Mouse (Mus musculus) CH12.LX (cell line): ENCODE results near the gene Tpra1. TPM values are rescaled to one million over a fixed set of nuclear protein-coding genes. Genes with fewer than 3 reads are reported as not detected.

ENCODE experiments used
- DNase-seq: peaks from one replicate; pipeline ENCODE4 v3.0.0-alpha.2; 2013; ENCODE audit errors: extremely low read depth
- H3K27ac ChIP-seq: 2 replicates; pipeline ENCODE4 v1.5.1; 2012; ENCODE audit warnings: low read depth, mild to moderate bottlenecking, control low read depth, moderate library complexity; ENCODE audit not compliant: insufficient read depth
- H3K27me3 ChIP-seq: replicated peaks from 2 replicates; pipeline ENCODE3; 2012; ENCODE audit warnings: inconsistent platforms
- H3K36me3 ChIP-seq, 2 experiments: replicated peaks in 1 of 2; 2 replicates each; pipeline versions ENCODE3 to v1.6.1; 2012; ENCODE audit warnings: inconsistent platforms in 1 of 2, low read length in 1 of 2, mild to moderate bottlenecking in 1 of 2, mixed read lengths in 1 of 2, moderate library complexity in 1 of 2; ENCODE audit not compliant: control insufficient read depth in 1 of 2, insufficient read depth in 1 of 2
- H3K4me1 ChIP-seq, 2 experiments: 2 replicates each; pipeline ENCODE4 v1.6.1; 2012; ENCODE audit warnings: inconsistent platforms in 1 of 2, moderate library complexity in 1 of 2; ENCODE audit not compliant: insufficient read depth in 2 of 2, control insufficient read depth in 1 of 2
- H3K4me2 ChIP-seq: 2 replicates; pipeline ENCODE4 v1.6.1; 2012; ENCODE audit warnings: low read depth, mild to moderate bottlenecking, control low read depth; ENCODE audit not compliant: poor library complexity, insufficient read depth, severe bottlenecking
- H3K4me3 ChIP-seq, 3 experiments: fragments of 150-350 bp in 1 of 3; sonication (generic) in 1 of 3; replicated peaks in 1 of 3; 2 replicates each; pipeline versions ENCODE3 to v1.5.1; 2011 to 2012; ENCODE audit warnings: low read depth in 2 of 3, low read length in 2 of 3, mild to moderate bottlenecking in 2 of 3, moderate library complexity in 2 of 3, control low read depth in 1 of 3, improper control_type of control experiment in 1 of 3, inconsistent platforms in 1 of 3, mixed read lengths in 1 of 3; ENCODE audit not compliant: poor library complexity in 1 of 3
- H3K79me2 ChIP-seq: replicated peaks from 2 replicates; pipeline ENCODE4 v1.6.1; 2012; ENCODE audit warnings: mild to moderate bottlenecking, moderate library complexity; ENCODE audit not compliant: control insufficient read depth, poor library complexity, insufficient read depth, severe bottlenecking; ENCODE audit errors: extremely low read depth
- H3K9ac ChIP-seq: 2 replicates; pipeline ENCODE4 v1.6.1; 2012; ENCODE audit warnings: low read depth, mild to moderate bottlenecking, control low read depth, moderate library complexity; ENCODE audit not compliant: insufficient read depth
- H3K9me3 ChIP-seq: replicated peaks from 2 replicates; pipeline ENCODE3; 2012; ENCODE audit warnings: low read length, inconsistent platforms, mixed read lengths
- BHLHE40 ChIP-seq: IDR thresholded peaks from 2 replicates; pipeline ENCODE4 v1.6.1; 2011; ENCODE audit warnings: mild to moderate bottlenecking, low read depth, low read length, improper control_type of control experiment
- CHD1 ChIP-seq: IDR thresholded peaks from 2 replicates; pipeline ENCODE4 v1.6.1; 2012; ENCODE audit warnings: low read depth, low read length, improper control_type of control experiment, inconsistent platforms
- CHD2 ChIP-seq: IDR thresholded peaks from 2 replicates; pipeline ENCODE4 v1.6.1; 2011; ENCODE audit warnings: low read length, improper control_type of control experiment
- CTCF ChIP-seq, 2 experiments: IDR thresholded peaks in 1 of 2; conservative IDR thresholded peaks in 1 of 2; 2 replicates each; pipeline ENCODE4 v1.5.1; 2011 to 2012; ENCODE audit warnings: low read depth in 2 of 2, low read length in 2 of 2, improper control_type of control experiment in 1 of 2, inconsistent platforms in 1 of 2, mild to moderate bottlenecking in 1 of 2, moderate library complexity in 1 of 2
- E2F4 ChIP-seq: IDR thresholded peaks from 2 replicates; pipeline ENCODE4 v1.6.1; 2011; ENCODE audit warnings: low read depth, low read length, improper control_type of control experiment; ENCODE audit not compliant: insufficient replicate concordance
- ELF1 ChIP-seq: IDR thresholded peaks from 2 replicates; pipeline ENCODE4 v1.6.1; 2014; ENCODE audit warnings: low read depth, mild to moderate bottlenecking, inconsistent platforms, low read length, improper control_type of control experiment
- EP300 ChIP-seq: IDR thresholded peaks from 2 replicates; pipeline ENCODE4 v1.6.1; 2011; ENCODE audit warnings: low read length, improper control_type of control experiment
- ETS1 ChIP-seq: conservative IDR thresholded peaks from 2 replicates; pipeline ENCODE4 v1.6.1; 2012; ENCODE audit warnings: low read depth, mild to moderate bottlenecking, inconsistent platforms, low read length, improper control_type of control experiment, moderate library complexity
- GABPA ChIP-seq: IDR thresholded peaks from 2 replicates; pipeline ENCODE4 v1.6.1; 2012; ENCODE audit warnings: low read depth, low read length, improper control_type of control experiment, inconsistent platforms; ENCODE audit not compliant: insufficient replicate concordance
- HCFC1 ChIP-seq: IDR thresholded peaks from 2 replicates; pipeline ENCODE4 v1.6.1; 2012; ENCODE audit warnings: low read depth, mild to moderate bottlenecking, inconsistent platforms, low read length, improper control_type of control experiment
- IRF4 ChIP-seq: IDR thresholded peaks from 2 replicates; pipeline ENCODE4 v1.6.1; 2014; ENCODE audit warnings: low read depth, mild to moderate bottlenecking, inconsistent platforms, low read length, improper control_type of control experiment
- JUN ChIP-seq: IDR thresholded peaks from 2 replicates; pipeline ENCODE4 v1.6.1; 2011; ENCODE audit warnings: low read depth, mild to moderate bottlenecking, low read length, improper control_type of control experiment, moderate library complexity; ENCODE audit not compliant: insufficient read depth
- JUND ChIP-seq: conservative IDR thresholded peaks from 2 replicates; pipeline ENCODE4 v1.6.1; 2011; ENCODE audit warnings: low read depth, low read length, improper control_type of control experiment
- KAT2A ChIP-seq: IDR thresholded peaks from 2 replicates; pipeline ENCODE4 v1.6.1; 2012; ENCODE audit warnings: low read length, improper control_type of control experiment, inconsistent platforms; ENCODE audit not compliant: insufficient replicate concordance
- MAFK ChIP-seq: IDR thresholded peaks from 2 replicates; pipeline ENCODE4 v1.6.1; 2011; ENCODE audit warnings: low read length, improper control_type of control experiment; ENCODE audit not compliant: insufficient replicate concordance
- MAX ChIP-seq: IDR thresholded peaks from 2 replicates; pipeline ENCODE4 v1.6.1; 2011; ENCODE audit warnings: low read length, improper control_type of control experiment
- MAZ ChIP-seq: IDR thresholded peaks from 2 replicates; pipeline ENCODE4 v1.6.1; 2012; ENCODE audit warnings: low read depth, mild to moderate bottlenecking, inconsistent platforms, low read length, improper control_type of control experiment, moderate library complexity
- MEF2A ChIP-seq: IDR thresholded peaks from 2 replicates; pipeline ENCODE4 v1.6.1; 2014; ENCODE audit warnings: low read depth, mild to moderate bottlenecking, inconsistent platforms, low read length, improper control_type of control experiment, borderline replicate concordance
- MXI1 ChIP-seq: IDR thresholded peaks from 2 replicates; pipeline ENCODE4 v1.6.1; 2011; ENCODE audit warnings: mild to moderate bottlenecking, low read depth, low read length, improper control_type of control experiment
- MYC ChIP-seq: IDR thresholded peaks from 2 replicates; pipeline ENCODE4 v1.6.1; 2011; ENCODE audit warnings: low read depth, mild to moderate bottlenecking, improper control_type of control experiment, low read length
- NELFE ChIP-seq: IDR thresholded peaks from 2 replicates; pipeline ENCODE4 v1.6.1; 2011; ENCODE audit warnings: low read depth, low read length, improper control_type of control experiment
- NRF1 ChIP-seq: IDR thresholded peaks from 2 replicates; pipeline ENCODE4 v1.6.1; 2014; ENCODE audit warnings: low read depth, mild to moderate bottlenecking, inconsistent platforms, low read length, improper control_type of control experiment, moderate library complexity
- PAX5 ChIP-seq: IDR thresholded peaks from 2 replicates; pipeline ENCODE4 v1.6.1; 2012; ENCODE audit warnings: low read length, inconsistent platforms, mixed read lengths
- POLR2A ChIP-seq: IDR thresholded peaks from 2 replicates; pipeline ENCODE4 v1.6.1; 2011; ENCODE audit warnings: low read depth, mild to moderate bottlenecking, improper control_type of control experiment, low read length
- POLR2AphosphoS2 ChIP-seq: IDR thresholded peaks from 2 replicates; pipeline ENCODE4 v1.6.1; 2011; ENCODE audit warnings: low read depth, low read length, improper control_type of control experiment
- RAD21 ChIP-seq: IDR thresholded peaks from 2 replicates; pipeline ENCODE4 v1.6.1; 2011; ENCODE audit warnings: low read depth, mild to moderate bottlenecking, low read length, improper control_type of control experiment, moderate library complexity
- RCOR1 ChIP-seq: conservative IDR thresholded peaks from 2 replicates; pipeline ENCODE4 v1.6.1; 2012; ENCODE audit warnings: low read depth, mild to moderate bottlenecking, inconsistent platforms, low read length, improper control_type of control experiment
- SIN3A ChIP-seq: IDR thresholded peaks from 2 replicates; pipeline ENCODE4 v1.6.1; 2012; ENCODE audit warnings: low read length, improper control_type of control experiment, inconsistent platforms
- SMC3 ChIP-seq: IDR thresholded peaks from 2 replicates; pipeline ENCODE4 v1.6.1; 2011; ENCODE audit warnings: low read depth, low read length, improper control_type of control experiment
- TBP ChIP-seq: conservative IDR thresholded peaks from 2 replicates; pipeline ENCODE4 v1.6.1; 2011; ENCODE audit warnings: low read depth, low read length, improper control_type of control experiment
- TCF12 ChIP-seq: IDR thresholded peaks from 2 replicates; pipeline ENCODE4 v1.6.1; 2014; ENCODE audit warnings: low read depth, mild to moderate bottlenecking, inconsistent platforms, low read length, improper control_type of control experiment
- UBTF ChIP-seq: IDR thresholded peaks from 2 replicates; pipeline ENCODE4 v1.6.1; 2012; ENCODE audit warnings: low read depth, mild to moderate bottlenecking, inconsistent platforms, low read length, improper control_type of control experiment, moderate library complexity
- USF1 ChIP-seq: IDR thresholded peaks from 2 replicates; pipeline ENCODE4 v1.6.1; 2014; ENCODE audit warnings: low read depth, mild to moderate bottlenecking, inconsistent platforms, low read length, improper control_type of control experiment
- USF2 ChIP-seq: conservative IDR thresholded peaks from 2 replicates; pipeline ENCODE4 v1.6.1; 2011; ENCODE audit warnings: low read depth, low read length, improper control_type of control experiment
- ZC3H11A ChIP-seq: IDR thresholded peaks from 2 replicates; pipeline ENCODE4 v1.6.1; 2012; ENCODE audit warnings: low read depth, mild to moderate bottlenecking, inconsistent platforms, low read length, improper control_type of control experiment
- ZKSCAN1 ChIP-seq: IDR thresholded peaks from 2 replicates; pipeline ENCODE4 v1.6.1; 2012; ENCODE audit warnings: low read depth, inconsistent platforms, low read length, improper control_type of control experiment, borderline replicate concordance
- ZMIZ1 ChIP-seq: IDR thresholded peaks from 2 replicates; pipeline ENCODE4 v1.6.1; 2012; ENCODE audit warnings: low read depth, mild to moderate bottlenecking, inconsistent platforms, low read length, improper control_type of control experiment
- ZNF384 ChIP-seq: IDR thresholded peaks from 2 replicates; pipeline ENCODE4 v1.6.1; 2012; ENCODE audit warnings: low read depth, low read length, improper control_type of control experiment, inconsistent platforms
- dilution Hi-C: fragments of 300-500 bp; cut with MboI; formaldehyde crosslinking; loops from 2 replicates; pipeline ENCODE4 v1.14.3; 2020; ENCODE audit warnings: low sequenced_read_pairs; ENCODE audit not compliant: extremely low pct_unique_long_range_greater_than_20kb, extremely low pct_ligation_motif_present
- in situ Hi-C: fragments of 300-500 bp; cut with MboI; formaldehyde crosslinking; loops from 3 replicates; pipeline ENCODE4 v1.14.3; 2019; ENCODE audit warnings: low sequenced_read_pairs, low pct_ligation_motif_present, low pct_unique_long_range_greater_than_20kb, mixed read lengths
- polyA plus RNA-seq: library from polyadenylated mRNA; unstranded; fragments of >175 nt; gene quantifications from 2 replicates; pipeline ENCODE4 v1.2.1, GENCODE M21; 2012; ENCODE audit warnings: low read depth; ENCODE audit not compliant: insufficient read length
- total RNA-seq, 2 experiments: library from RNA; depleted of rRNA; stranded (reverse); fragments of 300-350 nt in 1 of 2; fragments of >200 nt in 1 of 2; gene quantifications; 2 replicates each; pipeline ENCODE4 v1.2.3; 2012 to 2014

Tpra1 gene
- total and polyA plus RNA-seq, 3 experiments = 9.3 to 16.0 (median 15.6) TPM

- dilution Hi-C loops = no loop called here
- Histone ChIP-seq H3K4me2 (peak within 1 kb of the TSS; percentile 86), H3K27me3 (no peaks in the 10 kb centered on the region), H3K79me2 (peaks cover 37% of the 10 kb centered on the region), H3K9ac (peak within 1 kb of the TSS; percentile 79), H3K9me3 (no peaks in the 10 kb centered on the region), H3K4me1 (peaks cover 6 to 44% of the 10 kb centered on the region in 2 experiments; a peak in 3 of 4 replicates), H3K36me3 (peaks cover 20 to 36% of the 10 kb centered on the region in 2 experiments), H3K4me3 (peak within 1 kb of the TSS; percentile 75 to 83 (median 82)), H3K27ac (peak within 1 kb of the TSS; percentile 44)
- TF ChIP-seq MAZ (no peak), ZNF384 (peak; percentile 53; the same call in 1 of the 2 replicates), SMC3 (no peak), GABPA (no peak), MAX (peak; percentile 98), NRF1 (peak; percentile 29; the same call in 1 of the 2 replicates), POLR2AphosphoS2 (peak; percentile 75; the same call in 1 of the 2 replicates), BHLHE40 (peak; percentile 75), JUN (no peak), PAX5 (no peak), SIN3A (peak; percentile 99), NELFE (peak; percentile 87), MEF2A (0 out of 2 replicates have a peak, but pooled peaks have one; percentile 11), POLR2A (peak; percentile 96), EP300 (no peak), CHD1 (no peak), MAFK (no peak), MYC (0 out of 2 replicates have a peak, but pooled peaks have one; percentile 48), ETS1 (peak; percentile 36; the same call in 1 of the 2 replicates), ZC3H11A (no peak), HCFC1 (no peak; the same call in 1 of the 2 replicates), KAT2A (0 out of 2 replicates have a peak, but pooled peaks have one; percentile 57), CHD2 (no peak), RCOR1 (no peak), IRF4 (no peak), ZKSCAN1 (no peak), E2F4 (peak; percentile 99), CTCF (conservative IDR thresholded peaks at IDR 0.05 in 1 of 2, IDR thresholded peaks at IDR 0.05 in 1 of 2; ENCODE audit: low read depth in 2 of 2, low read length in 2 of 2) (no peak), USF2 (peak; percentile 94), TBP (peak; percentile 93), USF1 (peak; percentile 96), UBTF (no peak), RAD21 (no peak), TCF12 (peak; percentile 69), JUND (no peak), ELF1 (peak; percentile 90), ZMIZ1 (peak; percentile 93), MXI1 (peak; percentile 96)
- in situ Hi-C loops = loop anchor here (25.0 kb wide), 1 partner anchor 786 kb away; no protein-coding TSS in a partner anchor
- DNase-seq = peak; percentile 97
Measured at GRCm38 (mm10) chr6:88898534-88899048, 3.5 kb upstream of the Tpra1 start, which contains the start of gene Mcm2. Gene Mcm2, minus strand, starts transcription at chr6:88898780.
